Mouse (Mus musculus) forebrain, embryonic 13.5 days (tissue): ENCODE results near the gene 5031439G07Rik. TPM values are rescaled to one million over a fixed set of nuclear protein-coding genes. Genes with fewer than 3 reads are reported as not detected.
A peak's percentile ranks its signal among the peaks of the same experiment; 100 is the strongest.
"Not testable (repeated sequence)": the region's sequence is repeated elsewhere in the genome, so short reads cannot be mapped to it uniquely, and the experiment has no call there.

Experiments used
- ATAC-seq: fragments of 200-750 bp; cut with Nextera tagmentation; 2 replicates; pipeline ENCODE4 v1.8.0; 2017
- H3K27ac ChIP-seq: fragments of 300-500 bp; sonication (generic); 2 replicates; pipeline ENCODE4 v1.5.1; 2015; ENCODE audit warnings: inconsistent platforms, mild to moderate bottlenecking, moderate library complexity
- H3K27me3 ChIP-seq: fragments of 300-500 bp; sonication (generic); 2 replicates; pipeline ENCODE4 v1.6.1; 2015; ENCODE audit warnings: mild to moderate bottlenecking, inconsistent platforms
- H3K36me3 ChIP-seq: fragments of 300-500 bp; sonication (generic); 2 replicates; pipeline ENCODE4 v1.6.1; 2015; ENCODE audit warnings: mild to moderate bottlenecking, inconsistent platforms; ENCODE audit not compliant: poor library complexity, severe bottlenecking
- H3K4me1 ChIP-seq: fragments of 300-500 bp; sonication (generic); 2 replicates; pipeline ENCODE4 v1.6.1; 2015; ENCODE audit warnings: inconsistent platforms
- H3K4me2 ChIP-seq: fragments of 300-500 bp; sonication (generic); 2 replicates; pipeline ENCODE4 v1.6.1; 2015; ENCODE audit warnings: inconsistent platforms, mild to moderate bottlenecking, moderate library complexity
- H3K4me3 ChIP-seq: fragments of 300-500 bp; sonication (generic); 2 replicates; pipeline ENCODE4 v1.5.1; 2015; ENCODE audit warnings: mild to moderate bottlenecking, inconsistent platforms
- H3K9ac ChIP-seq: fragments of 300-500 bp; sonication (generic); 2 replicates; pipeline ENCODE4 v1.6.1; 2015; ENCODE audit warnings: mild to moderate bottlenecking, inconsistent platforms
- H3K9me3 ChIP-seq: fragments of 300-500 bp; sonication (generic); replicated peaks from 2 replicates; pipeline ENCODE4 v1.6.1; 2016; ENCODE audit warnings: inconsistent platforms
- WGBS: fragments of 180-500 bp; shearing (Covaris S2); methylation state at CpG from one replicate; pipeline ENCODE4 v1.1.7; 2015; 5-methylcytosine and 5-hydroxymethylcytosine counted together
- polyA plus RNA-seq: library from polyadenylated mRNA; unstranded; fragments of >200 nt; fragmentation: Nextera tagmentation; extraction: Ambion mirVana; gene quantifications from 2 replicates; pipeline ENCODE4 v1.2.1, GENCODE M21; 2015

The 5031439G07Rik gene
- 14.1 and 14.7 TPM in 2 replicates for polyA plus RNA-seq

DNA sequence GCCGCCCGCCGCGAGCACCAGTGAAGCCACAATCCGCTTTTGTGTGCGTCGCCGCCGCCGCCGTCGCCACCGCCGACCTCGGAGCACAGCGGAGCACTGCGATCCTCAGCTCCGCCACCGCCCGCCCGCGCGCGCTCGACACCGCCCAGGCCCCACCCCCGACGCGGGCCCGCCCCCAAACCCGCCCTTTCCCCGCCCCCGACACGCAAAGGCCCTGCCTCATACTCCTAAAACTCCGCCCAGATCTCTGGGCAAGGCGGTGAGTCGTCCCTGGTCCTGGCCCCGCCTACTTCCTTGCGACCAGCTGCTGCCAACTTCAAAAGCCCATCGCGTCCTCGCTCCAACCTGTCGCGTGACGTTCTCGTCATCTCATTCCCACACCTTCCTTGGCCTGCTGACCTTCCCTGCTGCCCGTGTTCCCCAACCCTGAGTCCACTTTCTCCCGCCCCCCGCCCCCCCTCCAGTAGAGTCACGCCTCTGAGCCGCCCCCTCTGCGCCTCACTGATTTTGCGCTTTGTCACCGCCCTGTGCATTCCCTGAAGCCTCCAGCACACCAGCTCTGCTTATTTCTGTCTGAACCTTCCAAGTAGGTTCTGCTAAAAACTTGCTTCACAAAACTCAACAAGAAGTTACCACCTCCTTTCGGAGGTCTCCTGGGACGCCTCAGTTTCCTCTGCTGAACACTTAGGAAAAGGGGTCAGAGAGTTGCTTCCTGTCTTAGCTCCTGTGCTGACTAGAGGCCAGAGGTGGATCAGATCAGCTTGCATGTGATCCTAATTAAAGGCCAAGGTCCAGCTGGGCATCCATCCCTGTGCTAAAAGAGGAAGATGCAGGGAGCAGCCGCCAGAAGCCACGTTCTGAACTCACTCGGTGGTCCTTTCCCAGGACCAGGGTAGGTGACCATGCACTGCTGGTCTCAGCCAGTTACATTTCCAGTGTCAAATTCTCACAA is at the start of gene 5031439G07Rik:
Gene 5031439G07Rik (minus strand): TSS at position 678 of the 952 bp plus-strand sequence.
- ATAC-seq, result peak; percentile 88
- 1% methylated on average over 56 of the region's 59 CpGs for WGBS
- Histone ChIP-seq H3K4me3 (peak within 1 kb of the TSS; percentile 90), H3K9me3 (no peaks in the 10 kb centered on the region), H3K4me2 (peak within 1 kb of the TSS; percentile 89), H3K4me1 (peaks cover 43% of the 10 kb centered on the region), H3K36me3 (no peaks in the 10 kb centered on the region), H3K27ac (peak within 1 kb of the TSS; percentile 66), H3K9ac (peak within 1 kb of the TSS; percentile 93), H3K27me3 (peaks cover 4% of the 10 kb centered on the region)

DNA sequence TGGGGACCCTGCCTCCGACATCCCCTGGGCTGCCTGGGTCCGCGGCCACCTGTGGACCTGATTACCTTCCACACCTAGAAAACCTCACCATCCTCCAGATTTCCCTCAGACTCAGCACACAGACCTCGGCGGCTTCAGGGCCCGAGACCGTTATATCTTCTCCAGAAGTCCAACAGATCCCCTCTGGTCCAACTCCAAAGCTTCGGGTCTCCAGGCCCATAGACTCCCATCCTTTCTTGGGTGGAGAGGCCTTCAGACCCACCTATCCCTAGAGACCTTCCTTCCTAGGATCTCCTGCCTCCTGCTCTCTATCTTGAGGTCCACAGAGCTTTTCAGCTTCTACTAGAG is 49.0 kb upstream of the 5031439G07Rik start:
- no peak overlapping the region for H3K27ac ChIP-seq
- no peak for ATAC-seq
- peak overlapping the region; percentile 84 for H3K9ac ChIP-seq
- no peaks in the 10 kb centered on the region for H3K9me3 ChIP-seq
- H3K4me3 ChIP-seq, result peak overlapping the region; percentile 72
- peaks cover 23% of the 10 kb centered on the region for H3K27me3 ChIP-seq
- H3K4me1 ChIP-seq, result peaks cover 36% of the 10 kb centered on the region
- peak overlapping the region; percentile 83 for H3K4me2 ChIP-seq
- H3K36me3 ChIP-seq, result no peaks in the 10 kb centered on the region
- 7% methylated on average over 8 of the region's 8 CpGs for WGBS

DNA sequence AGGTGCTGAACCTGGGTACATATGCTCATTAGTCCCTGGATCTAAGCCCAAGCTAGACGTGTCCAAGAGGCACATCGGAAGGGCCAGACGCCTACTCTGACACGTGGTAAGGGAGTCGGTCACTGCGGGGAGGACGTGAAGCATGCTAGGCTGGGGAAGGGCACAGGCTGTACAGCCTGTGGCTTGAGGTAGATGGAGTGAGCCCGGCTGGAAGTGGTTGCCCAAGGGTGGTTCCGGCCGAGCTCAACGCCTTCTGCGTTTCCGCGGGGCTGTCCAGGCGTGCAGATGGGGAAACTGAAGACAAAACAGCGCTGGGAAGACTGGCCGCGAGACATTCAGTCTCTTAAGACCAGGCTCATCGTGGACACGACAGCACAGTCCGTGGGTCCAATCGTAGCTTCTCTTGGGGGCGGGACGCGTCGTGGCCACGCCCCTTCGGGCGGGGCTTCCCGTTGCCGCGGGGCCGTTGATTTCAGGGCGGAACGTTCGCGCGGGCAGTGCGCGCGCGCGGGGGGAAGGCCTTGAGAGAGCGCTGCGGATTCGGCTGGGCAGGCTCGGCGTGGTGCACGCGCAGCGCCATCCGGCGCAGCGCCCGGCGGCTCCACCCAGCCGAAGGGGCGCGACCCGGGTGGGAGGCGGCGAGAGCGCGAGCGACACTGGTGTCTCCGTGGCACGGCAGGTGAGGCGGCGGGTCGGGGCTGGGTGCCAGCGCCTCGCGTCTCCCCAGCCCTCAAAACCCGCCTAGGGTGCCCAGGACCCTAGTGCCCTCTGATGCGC is 48.4 kb upstream of the 5031439G07Rik start:
- peak overlapping the region; percentile 83 for H3K4me2 ChIP-seq
- peak; percentile 95 for ATAC-seq
- peaks cover 25% of the 10 kb centered on the region for H3K27me3 ChIP-seq
- peaks cover 32% of the 10 kb centered on the region for H3K4me1 ChIP-seq
- peak overlapping the region; percentile 72 for H3K4me3 ChIP-seq
- no peaks in the 10 kb centered on the region for H3K9me3 ChIP-seq
- peak overlapping the region; percentile 31; the same call in 1 of the 2 replicates for H3K27ac ChIP-seq
- H3K36me3 ChIP-seq, result no peaks in the 10 kb centered on the region
- under 1% methylated on average over 66 of the region's 75 CpGs for WGBS
- H3K9ac ChIP-seq, result peak overlapping the region; percentile 84

DNA sequence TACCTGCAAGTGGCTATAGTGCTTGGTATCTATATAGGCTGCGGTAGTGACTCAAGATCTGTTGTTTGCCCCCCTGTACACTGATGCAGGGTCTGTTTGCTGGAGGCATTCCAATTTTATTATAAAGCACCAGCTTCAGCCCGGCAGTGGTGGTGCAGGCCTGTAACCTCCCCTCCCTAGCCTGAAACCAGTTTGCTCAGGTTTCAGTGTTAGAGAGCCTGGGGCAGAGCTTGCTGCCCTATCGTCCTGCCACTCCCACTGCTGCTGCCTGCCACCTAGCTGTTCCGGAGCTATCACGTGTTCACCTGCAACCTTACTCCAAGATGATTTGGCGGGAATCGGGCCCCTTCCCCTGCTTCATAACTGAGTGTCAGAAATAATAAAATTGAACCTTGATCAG is 45.6 kb upstream of the 5031439G07Rik start:
- not testable (repeated sequence) for H3K27ac ChIP-seq, ATAC-seq, H3K4me3 ChIP-seq, H3K9ac ChIP-seq, H3K36me3 ChIP-seq, H3K4me2 ChIP-seq, H3K9me3 ChIP-seq
- H3K4me1 ChIP-seq, result peaks cover 26% of the 10 kb centered on the region
- H3K27me3 ChIP-seq, result peaks cover 20% of the 10 kb centered on the region
- WGBS, result 54% methylated on average over 7 of the region's 7 CpGs

DNA sequence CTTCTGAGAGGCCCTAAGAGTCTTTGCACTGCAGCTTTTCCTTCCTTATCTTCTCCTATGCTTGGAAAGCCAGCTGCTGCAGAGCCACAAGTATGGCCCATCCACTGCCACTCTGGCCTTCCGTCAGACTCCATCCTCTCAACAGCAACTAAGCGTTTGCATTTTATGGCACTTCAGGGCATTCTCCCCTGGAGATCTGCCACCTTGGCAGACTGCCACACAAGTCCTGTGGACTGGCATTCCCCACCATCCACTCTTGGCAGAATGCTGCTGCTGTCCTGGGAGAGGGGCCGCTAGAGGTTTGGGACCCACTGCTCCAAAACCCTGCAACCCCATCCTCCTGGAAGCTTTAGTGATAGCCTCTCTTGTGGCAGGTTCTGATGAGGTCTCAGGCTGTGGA is 43.5 kb upstream of the 5031439G07Rik start:
- H3K4me1 ChIP-seq, result peaks cover 9% of the 10 kb centered on the region
- H3K4me3 ChIP-seq, result no peak overlapping the region
- no peak overlapping the region for H3K9ac ChIP-seq
- H3K36me3 ChIP-seq, result no peaks in the 10 kb centered on the region
- H3K27ac ChIP-seq, result no peak overlapping the region
- 68% methylated on average over 3 of the region's 3 CpGs for WGBS
- no peak overlapping the region for H3K4me2 ChIP-seq
- H3K9me3 ChIP-seq, result no peaks in the 10 kb centered on the region
- H3K27me3 ChIP-seq, result peaks cover 19% of the 10 kb centered on the region
- no peak for ATAC-seq

DNA sequence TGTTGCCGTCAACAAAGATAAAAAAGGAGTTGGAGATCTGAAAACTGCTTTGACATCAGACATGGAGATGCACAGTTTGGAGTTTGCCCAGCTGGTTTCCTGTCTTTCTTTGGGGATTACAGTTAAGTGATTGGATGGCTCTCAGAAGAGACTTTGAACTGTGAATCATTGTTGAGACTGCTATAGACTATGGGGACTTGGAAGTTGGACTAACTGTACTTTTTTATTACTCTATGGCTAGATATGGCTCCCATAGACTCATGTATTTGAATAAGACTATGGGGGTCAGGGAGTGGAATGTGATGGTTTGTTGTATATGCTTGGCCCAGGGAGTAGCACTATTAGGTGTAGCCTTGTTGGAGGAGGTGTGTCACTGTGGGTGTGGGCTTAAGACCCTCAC is 42.3 kb upstream of the 5031439G07Rik start:
- ATAC-seq, H3K36me3 ChIP-seq: not testable (repeated sequence)
- WGBS, result 91% methylated on average over 1 of the region's 1 CpGs

GRCm38 (mm10) chr15:85028648-85029047 is 40.3 kb upstream of the 5031439G07Rik start, which contains the start of gene Fam118a:
Gene Fam118a, plus strand, starts transcription at chr15:85028948.
- H3K9ac ChIP-seq, H3K4me3 ChIP-seq, H3K4me2 ChIP-seq, H3K9me3 ChIP-seq, H3K36me3 ChIP-seq, H3K4me1 ChIP-seq, H3K27ac ChIP-seq, ATAC-seq, H3K27me3 ChIP-seq: not testable (repeated sequence)
- WGBS, result 61% methylated on average over 1 of the region's 1 CpGs

More for the DNA sequence above, 42.3 kb upstream of the 5031439G07Rik start:
- H3K27me3 ChIP-seq, result peaks cover 13% of the 10 kb centered on the region; the same call in 1 of the 2 replicates
- not testable (repeated sequence) for H3K9me3 ChIP-seq, H3K4me2 ChIP-seq, H3K9ac ChIP-seq, H3K4me3 ChIP-seq, H3K27ac ChIP-seq, H3K4me1 ChIP-seq

GRCm38 (mm10) chr15:85027740-85028139 is 39.4 kb upstream of the 5031439G07Rik start:
- Histone ChIP-seq H3K4me1 (0 out of 2 replicates have a peak, but pooled peaks cover 2% of the 10 kb centered on the region), H3K4me3 (no peak overlapping the region), H3K27ac (no peak overlapping the region), H3K36me3 (no peaks in the 10 kb centered on the region), H3K27me3 (0 out of 2 replicates have a peak, but pooled peaks cover 3% of the 10 kb centered on the region), H3K4me2 (no peak overlapping the region), H3K9ac (no peak overlapping the region), H3K9me3 (no peaks in the 10 kb centered on the region)
- WGBS, result 26% methylated on average over 4 of the region's 4 CpGs
- ATAC-seq, result no peak

- Histone ChIP-seq H3K27me3 (no peaks in the 10 kb centered on the region), H3K27ac (no peak overlapping the region), H3K36me3 (no peaks in the 10 kb centered on the region), H3K4me1 (no peaks in the 10 kb centered on the region), H3K4me3 (no peak overlapping the region), H3K9me3 (no peaks in the 10 kb centered on the region), H3K4me2 (no peak overlapping the region), H3K9ac (no peak overlapping the region)
- 79% methylated on average over 4 of the region's 4 CpGs for WGBS
- ATAC-seq, result no peak
Measured at GRCm38 (mm10) chr15:85026197-85026596, 37.8 kb upstream of the 5031439G07Rik start.

- H3K9ac ChIP-seq, result no peak overlapping the region
- no peak overlapping the region for H3K4me2 ChIP-seq
- H3K27me3 ChIP-seq, result peaks cover 9% of the 10 kb centered on the region
- H3K4me3 ChIP-seq, result no peak overlapping the region
- H3K4me1 ChIP-seq, result peaks cover 2% of the 10 kb centered on the region
- no peak for ATAC-seq
- no peaks in the 10 kb centered on the region for H3K36me3 ChIP-seq
- no peaks in the 10 kb centered on the region for H3K9me3 ChIP-seq
- 70% methylated on average over 4 of the region's 4 CpGs for WGBS
- no peak overlapping the region for H3K27ac ChIP-seq
Measured at GRCm38 (mm10) chr15:85022211-85022610, 33.9 kb upstream of the 5031439G07Rik start.

GRCm38 (mm10) chr15:85016951-85017664 is 28.8 kb upstream of the 5031439G07Rik start, which contains the start of gene Upk3a:
Gene Upk3a, plus strand, starts transcription at chr15:85017141.
- Histone ChIP-seq H3K27me3 (peaks cover 17% of the 10 kb centered on the region), H3K27ac (no peak within 1 kb of the TSS), H3K36me3 (no peaks in the 10 kb centered on the region), H3K4me1 (peaks cover 7% of the 10 kb centered on the region), H3K4me3 (peak within 1 kb of the TSS; percentile 9; the same call in 1 of the 2 replicates), H3K4me2 (peak within 1 kb of the TSS; percentile 45), H3K9me3 (no peaks in the 10 kb centered on the region), H3K9ac (no peak within 1 kb of the TSS)
- ATAC-seq, result no peak
- WGBS, result 8% methylated on average over 21 of the region's 21 CpGs
